Mouse (Mus musculus) layer of hippocampus, postnatal 25 days (tissue): ENCODE data around the gene Colgalt2. TPM values are rescaled to one million over a fixed set of nuclear protein-coding genes. Genes with fewer than 3 reads are reported as not detected.

Experiments
- total RNA-seq, 2 experiments: library from RNA; stranded (reverse); gene quantifications; 2 replicates each; pipeline ENCODE4 v1.2.3; 2021

Colgalt2 gene
- total RNA-seq, 2 experiments from 2014 or later, result 5.6 to 6.9 TPM

Other genes with a start within 250 kb of the Colgalt2 start
- 10 to 100 TPM; 30.0 to 32.0 TPM for gene Tsen15, start 13.1 kb upstream of the Colgalt2 start, total RNA-seq